Mouse (Mus musculus) embryo, embryonic 9.5 days (tissue): ENCODE measurements around the gene Usf1.

Source experiments
- DNase-seq: peaks from one replicate; pipeline ENCODE4 v3.0.0-alpha.2; 2017; ENCODE audit errors: extremely low spot score

Gene Usf1

DNA sequence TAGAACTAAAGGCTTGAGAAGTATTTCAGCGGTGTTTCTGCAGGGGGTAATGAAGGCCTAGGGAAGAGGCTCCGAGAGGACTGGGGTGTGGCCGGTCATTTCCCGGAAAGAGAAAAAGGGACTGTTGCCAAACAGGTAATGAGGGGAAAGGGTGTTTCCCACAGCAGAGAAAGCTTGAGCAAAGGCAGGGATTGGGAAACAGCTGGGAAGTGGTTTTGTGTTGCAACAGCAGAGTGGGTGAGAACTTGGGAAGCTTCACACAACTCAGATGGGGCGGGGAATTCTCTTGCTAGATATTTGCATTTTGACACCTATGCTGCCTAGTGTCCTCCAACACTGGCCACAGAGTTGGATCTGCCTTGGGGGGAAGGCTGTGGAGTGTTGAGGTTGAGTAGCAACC is 41.8 kb downstream of the Usf1 start:
- DNase-seq: no peak

GRCm38 (mm10) chr1:171454926-171455325 is 43.8 kb downstream of the Usf1 start:
- no peak for DNase-seq

- no peak for DNase-seq
Observed at GRCm38 (mm10) chr1:171457568-171457967, 46.5 kb downstream of the Usf1 start.

- no peak for DNase-seq
Observed at GRCm38 (mm10) chr1:171459791-171460190, 48.7 kb downstream of the Usf1 start.

GRCm38 (mm10) chr1:171460551-171461503 is 49.7 kb downstream of the Usf1 start:
- DNase-seq: no peak

DNA sequence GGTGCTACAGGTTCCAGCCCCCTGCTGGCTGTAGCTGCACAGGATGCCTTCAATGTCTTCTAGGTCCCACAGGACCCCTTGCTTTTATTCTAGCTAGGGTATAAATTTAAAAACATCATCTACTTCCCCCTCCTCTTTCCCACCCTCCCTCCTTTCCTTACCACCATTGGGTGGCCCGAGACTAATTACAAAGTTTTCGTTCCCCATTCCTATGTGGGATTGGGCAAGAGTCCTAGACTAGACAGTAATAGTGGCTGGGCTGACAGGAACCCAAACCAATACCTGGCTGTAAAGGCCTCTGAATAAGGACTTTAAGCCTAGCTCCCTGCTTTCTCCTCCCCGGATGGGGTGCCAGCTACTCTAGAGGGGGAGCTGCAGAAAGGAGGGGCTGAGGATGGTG is 52.0 kb downstream of the Usf1 start:
- no peak for DNase-seq

DNA sequence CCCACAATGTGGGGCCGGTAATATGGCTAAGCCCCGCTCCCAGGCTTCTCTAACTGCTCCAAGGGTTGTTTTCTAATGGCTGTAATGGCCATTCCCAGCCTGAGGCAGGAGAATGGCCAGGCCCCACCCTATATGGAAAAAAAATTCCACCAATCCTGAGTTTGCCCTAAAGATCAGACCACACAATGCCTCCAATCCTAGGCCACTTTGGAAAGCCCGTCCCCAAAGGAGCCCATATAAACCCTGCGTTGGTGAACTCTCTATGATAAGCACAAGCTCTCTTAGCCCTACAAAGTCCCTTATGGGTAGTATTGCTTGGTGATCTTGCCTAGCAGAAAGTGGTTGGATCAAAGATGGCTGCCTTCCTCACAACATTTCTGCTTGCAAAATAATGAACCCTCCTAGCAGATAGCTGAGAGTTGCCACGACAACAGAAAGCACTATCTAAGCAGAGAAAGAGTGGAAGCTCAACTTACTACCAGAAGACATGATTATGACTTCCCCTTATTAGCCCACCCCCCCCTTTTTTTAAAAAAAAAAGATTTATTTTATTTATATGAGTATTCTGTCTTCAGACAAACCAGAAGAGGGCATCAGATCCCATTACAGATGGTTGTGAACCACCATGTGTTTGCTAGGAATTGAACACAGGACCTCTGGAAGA is 54.8 kb downstream of the Usf1 start:
- no peak for DNase-seq

DNA sequence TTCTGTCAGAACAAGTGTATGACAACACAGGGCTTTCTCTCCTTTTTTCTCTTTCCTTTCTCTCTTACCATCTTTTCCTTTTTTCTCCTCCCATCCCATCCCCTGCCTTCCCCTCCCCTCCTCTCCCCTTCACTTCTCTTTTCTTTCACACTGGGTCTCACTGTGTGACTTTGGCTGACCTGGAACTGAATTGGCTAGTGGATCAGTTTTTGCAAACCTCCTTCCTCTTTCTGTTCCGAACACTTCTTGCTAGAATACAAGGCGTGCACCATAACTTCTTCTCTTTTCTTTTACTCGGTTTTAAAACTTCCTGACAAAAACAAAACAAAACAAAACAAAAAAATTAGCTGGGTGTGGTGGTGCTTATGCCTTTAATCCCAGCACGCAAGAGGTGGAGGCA is 55.5 kb downstream of the Usf1 start:
- no peak for DNase-seq
